Mouse (Mus musculus) heart, adult 2 months (tissue): ENCODE results near the gene Nup160.

Source experiments
- CTCF ChIP-seq: fragments of 200-600 bp; IDR thresholded peaks from 2 replicates; pipeline ENCODE4 v1.8.1; 2022; ENCODE audit warnings: antibody characterized with exemption, mild to moderate bottlenecking, moderate library complexity
- EP300 ChIP-seq: fragments of 200-500 bp; IDR thresholded peaks from 2 replicates; pipeline ENCODE4 v1.6.1; 2011; ENCODE audit warnings: low read depth, low read length, control low read depth; ENCODE audit not compliant: insufficient read depth
- POLR2A ChIP-seq: fragments of 200-500 bp; IDR thresholded peaks from 2 replicates; pipeline ENCODE4 v1.6.1; 2011; ENCODE audit warnings: mild to moderate bottlenecking, low read depth, low read length, control low read depth; ENCODE audit not compliant: insufficient read depth

GRCm38 (mm10) chr2:90673339-90673738 lies 3.7 kb upstream of the Nup160 start:
- TF ChIP-seq CTCF (no peak), POLR2A (no peak), EP300 (no peak)
